Mouse (Mus musculus) small intestine, adult 2 months (tissue): Measurements from ENCODE around the gene Shld1.

Source experiments
- CTCF ChIP-seq: fragments of 200-500 bp; IDR thresholded peaks from 2 replicates; pipeline ENCODE4 v1.5.1; 2012; ENCODE audit warnings: low read depth, mild to moderate bottlenecking, control low read depth, inconsistent platforms, low read length, moderate library complexity, mixed read lengths; ENCODE audit not compliant: insufficient replicate concordance, insufficient read length; ENCODE audit errors: extremely low read depth
- POLR2A ChIP-seq: fragments of 200-500 bp; IDR thresholded peaks from 2 replicates; pipeline ENCODE4 v1.6.1; 2012; ENCODE audit warnings: low read depth, mild to moderate bottlenecking, control low read depth, inconsistent platforms, low read length, moderate library complexity

DNA sequence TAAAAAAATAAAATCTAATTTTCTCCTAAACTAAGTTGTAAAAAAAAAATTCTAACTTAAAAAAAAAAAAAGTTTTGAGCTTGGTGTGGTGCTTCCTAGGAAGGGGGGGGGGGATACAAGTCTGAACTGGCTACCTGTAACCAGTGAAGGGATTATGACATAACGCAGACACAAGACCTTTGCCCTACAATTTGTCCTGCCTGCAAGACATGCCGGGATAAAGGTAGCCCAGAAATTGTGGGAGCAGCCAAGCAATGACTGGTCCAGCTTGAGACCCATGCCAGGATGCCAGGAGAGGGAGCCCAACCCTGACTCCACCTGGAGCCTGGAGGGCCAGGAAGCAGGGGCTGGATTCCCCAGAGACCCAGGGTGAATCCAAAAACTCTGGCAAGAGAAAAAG, 36.2 kb upstream of the Shld1 start:
- TF ChIP-seq CTCF (no peak), POLR2A (no peak)
